Mouse (Mus musculus) ES-Bruce4 (cell line): ENCODE data around the gene Thsd1.

ENCODE experiments used
- CTCF ChIP-seq: IDR thresholded peaks from one replicate; pipeline ENCODE4 v1.8.1; 2011; ENCODE audit warnings: low read depth, low read length
- EP300 ChIP-seq: IDR thresholded peaks from 2 replicates; pipeline ENCODE4 v1.6.1; 2011; ENCODE audit warnings: low read depth, low read length; ENCODE audit not compliant: insufficient read depth
- POLR2A ChIP-seq: IDR thresholded peaks from one replicate; pipeline ENCODE4 v1.8.1; 2011; ENCODE audit warnings: low read length; ENCODE audit not compliant: insufficient read depth

DNA sequence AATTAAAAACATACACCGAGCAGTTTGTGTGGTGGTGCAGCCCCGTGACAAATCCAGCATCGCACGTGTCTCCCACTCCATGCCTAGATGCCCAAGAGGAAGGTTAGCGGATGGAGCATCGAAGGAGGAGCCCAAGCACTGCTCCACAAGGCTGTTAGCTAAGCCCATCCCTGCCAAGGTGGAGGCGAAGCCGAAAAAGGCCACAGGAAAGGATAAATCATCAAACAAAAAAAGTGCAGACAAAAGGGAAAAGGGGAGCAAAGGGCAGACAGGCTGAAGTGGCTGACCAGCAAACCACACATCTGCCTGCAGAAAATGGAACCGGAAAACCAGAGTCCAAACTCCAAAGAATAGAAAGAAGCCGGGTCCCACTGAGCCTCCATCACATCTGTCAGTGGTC is 79.9 kb downstream of the Thsd1 start:
- TF ChIP-seq CTCF (no peak), POLR2A (no peak), EP300 (no peak)
